Mouse (Mus musculus) brain, embryonic 14.5 days (tissue): ENCODE measurements around the gene Fam192a. TPM values are rescaled to one million over a fixed set of nuclear protein-coding genes. Genes with fewer than 3 reads are reported as not detected.

Experiments
- DNase-seq: peaks from one replicate; pipeline ENCODE4 v3.0.0-alpha.2; 2011; ENCODE audit warnings: low read depth
- CTCF ChIP-seq: fragments of 200-500 bp; IDR thresholded peaks from 2 replicates; pipeline ENCODE4 v1.5.1; 2012; ENCODE audit warnings: inconsistent platforms, mild to moderate bottlenecking, moderate library complexity, borderline replicate concordance; ENCODE audit not compliant: insufficient read depth, insufficient read length; ENCODE audit errors: extremely low read depth
- POLR2A ChIP-seq: fragments of 200-500 bp; IDR thresholded peaks from 2 replicates; pipeline ENCODE4 v1.6.1; 2012; ENCODE audit warnings: mild to moderate bottlenecking, inconsistent platforms, borderline replicate concordance; ENCODE audit not compliant: poor library complexity, insufficient read depth, insufficient read length, severe bottlenecking; ENCODE audit errors: extremely low read depth
- polyA plus RNA-seq: library from polyadenylated mRNA; depleted of rRNA; stranded (reverse); fragments of >200 nt; gene quantifications from 2 replicates; pipeline ENCODE4 v1.2.3, GENCODE M21; 2012

The Fam192a gene
- polyA plus RNA-seq, 1 experiment: 57.2 TPM

DNA sequence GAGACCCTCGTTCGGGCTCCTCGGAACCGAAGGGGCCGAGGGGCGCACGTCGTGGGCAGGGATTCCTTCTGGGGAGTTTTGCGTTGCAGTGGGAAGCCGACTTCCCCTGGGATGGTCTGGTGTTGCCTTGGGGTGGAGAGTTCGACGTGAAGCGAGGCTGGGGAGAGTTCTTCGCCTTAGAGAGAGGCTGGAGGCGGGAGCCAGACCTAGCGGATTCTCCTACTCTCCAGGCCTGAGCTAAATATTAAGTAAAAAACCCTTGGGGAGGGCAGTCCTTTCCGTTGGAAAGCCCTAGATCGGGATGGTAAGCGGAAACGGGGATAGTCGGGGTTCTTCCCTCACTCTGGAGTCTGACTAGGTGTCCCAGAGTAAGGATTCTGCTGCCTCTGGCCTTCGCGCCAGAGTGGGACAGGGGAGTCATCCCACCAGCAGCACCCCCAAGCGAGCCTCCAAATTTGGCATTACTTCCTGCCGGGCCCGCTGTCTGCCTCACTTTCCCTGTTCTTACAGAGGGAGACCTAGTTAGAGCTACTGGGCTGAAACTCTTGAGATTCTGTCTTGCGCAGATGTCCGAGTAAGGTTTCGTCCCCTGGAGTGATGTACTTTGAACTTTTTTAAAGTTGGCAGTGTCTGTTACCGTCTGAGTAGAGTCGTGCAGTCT, 804 bp upstream of the Fam192a start:
- DNase-seq: peak; percentile 40
- TF ChIP-seq POLR2A (no peak), CTCF (no peak)

DNA sequence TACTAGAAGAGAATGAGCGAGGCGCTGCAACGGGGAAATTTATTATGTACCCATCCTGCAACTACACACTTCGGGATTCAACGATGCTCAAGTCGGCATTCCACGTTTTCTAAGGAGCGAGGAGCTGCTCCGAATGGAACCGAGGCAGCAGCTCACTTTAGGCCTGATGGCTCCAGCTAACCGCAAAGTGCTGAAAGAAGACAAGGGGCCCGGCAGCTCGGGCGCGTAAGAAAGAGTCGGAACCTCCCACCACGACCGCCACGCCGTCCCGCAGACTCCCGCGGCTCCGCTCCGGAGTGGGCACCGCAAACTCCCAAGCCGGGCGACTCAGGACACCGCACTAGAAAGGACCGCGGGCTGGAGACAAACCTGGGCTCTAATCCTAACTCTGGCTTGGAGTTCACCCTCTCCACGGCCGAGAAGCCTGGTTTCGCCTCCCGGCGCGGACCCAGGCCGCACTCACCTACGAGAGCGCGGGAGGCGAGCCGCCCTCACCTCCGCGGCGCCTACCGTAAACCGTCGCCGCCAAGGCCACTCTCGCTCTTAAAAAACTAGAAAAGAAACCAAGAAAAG, 677 bp downstream of the Fam192a start:
- TF ChIP-seq CTCF (no peak), POLR2A (no peak)

DNA sequence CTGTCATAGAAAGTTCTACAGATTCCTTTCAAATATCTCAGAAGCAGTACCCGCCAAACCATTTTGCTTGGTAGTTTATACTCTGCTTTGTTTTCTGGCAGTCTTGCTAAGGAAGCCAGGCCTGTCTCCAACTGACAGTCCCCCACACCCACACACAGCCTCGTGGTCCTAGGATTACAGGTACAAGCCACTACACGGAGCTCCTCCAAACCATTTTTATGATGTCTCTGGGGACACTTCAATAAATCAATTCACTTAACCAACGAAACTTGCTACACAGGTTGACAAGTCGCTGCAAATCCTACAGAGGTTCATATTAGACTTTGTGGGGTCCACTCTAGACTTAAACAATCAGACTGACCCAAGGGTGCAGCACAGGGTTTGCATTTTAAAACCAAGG, 1.3 kb downstream of the Fam192a start:
- no peak for DNase-seq

More for the DNA sequence above, 677 bp downstream of the Fam192a start:
- no peak for DNase-seq

DNA sequence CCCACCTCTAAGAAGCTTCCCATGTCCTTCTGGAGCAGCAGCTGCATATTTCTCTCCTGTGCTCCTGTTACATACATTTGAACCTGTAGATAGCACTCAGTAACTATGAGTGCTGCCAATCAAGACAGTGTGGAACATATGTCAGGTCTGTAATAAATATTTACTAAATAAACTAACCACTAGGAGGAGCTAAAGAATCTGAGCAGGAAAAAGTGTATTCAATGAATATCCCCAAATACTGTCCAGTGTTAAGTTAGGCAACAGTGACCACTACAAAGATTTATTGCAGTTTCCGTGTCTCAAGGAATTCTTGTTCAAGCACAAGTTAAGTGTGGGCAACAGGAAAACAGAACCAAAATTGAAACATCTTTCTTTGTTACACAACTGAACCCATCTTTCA, 7.6 kb downstream of the Fam192a start:
- no peak for DNase-seq
- TF ChIP-seq POLR2A (no peak), CTCF (no peak)

More for the DNA sequence above, 1.3 kb downstream of the Fam192a start:
- TF ChIP-seq CTCF (no peak), POLR2A (no peak)

DNA sequence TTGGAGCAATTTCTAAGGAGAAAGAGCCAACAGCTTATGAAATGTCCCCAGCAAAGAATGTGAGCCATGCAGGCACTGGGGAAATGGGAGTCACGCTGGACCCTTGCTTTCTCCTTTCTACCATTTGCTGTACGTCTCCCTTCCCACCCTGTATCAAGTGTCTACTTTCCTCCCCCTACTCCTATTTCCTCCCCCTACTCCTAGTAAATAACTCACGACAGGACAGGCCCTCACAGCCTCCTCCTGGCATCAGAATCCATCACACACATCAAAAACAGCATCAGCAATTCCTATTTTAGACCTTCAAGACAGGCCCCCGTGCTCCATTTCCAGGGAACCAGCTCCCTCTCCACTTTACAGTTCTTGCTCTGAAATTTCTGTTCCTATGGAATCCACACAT, 10.1 kb downstream of the Fam192a start:
- TF ChIP-seq POLR2A: no peak
- TF ChIP-seq CTCF: no peak
- DNase-seq: no peak

DNA sequence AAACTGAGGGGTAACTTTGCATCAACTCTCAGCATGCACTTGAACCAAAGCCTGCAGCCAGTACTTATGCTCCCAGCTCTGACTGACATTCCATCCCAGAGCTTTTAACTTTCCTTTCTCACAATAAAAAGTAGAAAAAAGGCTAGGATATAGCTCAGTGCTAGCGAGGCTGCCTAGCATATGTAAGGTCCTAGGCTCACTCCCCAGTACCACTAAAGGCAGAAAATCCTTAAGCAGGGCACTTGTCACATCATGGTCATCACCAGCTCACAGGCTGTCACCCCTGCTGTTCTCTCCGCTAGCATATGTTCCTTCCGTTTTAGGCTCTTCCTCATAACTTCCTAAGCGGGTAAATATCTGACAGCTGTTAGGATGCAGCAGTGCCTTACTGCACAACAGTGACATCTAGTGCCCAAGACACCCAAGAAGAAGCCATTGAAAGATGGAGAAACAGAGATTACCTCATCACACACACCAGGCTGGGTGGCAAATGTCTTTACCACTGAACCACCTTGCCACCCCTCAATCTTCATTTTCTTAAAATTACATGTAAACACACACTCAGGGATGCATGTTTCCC, 17.5 kb downstream of the Fam192a start:
- peak; percentile 87 for DNase-seq
- no peak for TF ChIP-seq POLR2A
- peak; percentile 75; the same call in 1 of the 2 replicates for TF ChIP-seq CTCF

DNA sequence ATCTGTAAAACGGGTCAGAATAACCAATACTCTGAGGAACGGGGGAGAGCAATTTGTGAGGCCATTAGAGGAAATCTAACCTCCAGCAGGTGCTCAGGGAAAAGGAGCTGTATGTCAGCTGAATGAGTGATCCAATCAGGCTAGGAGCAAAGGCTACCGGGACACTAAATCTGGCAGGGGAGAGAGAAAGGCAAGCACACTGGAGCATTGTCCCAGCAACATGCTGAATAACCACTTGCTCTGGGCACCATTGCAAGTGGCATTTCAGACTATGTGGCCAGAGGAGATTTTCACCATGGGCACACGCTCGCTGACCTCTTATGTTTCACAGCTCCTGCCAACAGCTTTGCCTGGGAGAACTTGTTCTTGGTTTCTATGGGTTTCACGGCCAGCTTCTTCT, 19.2 kb downstream of the Fam192a start:
- no peak for DNase-seq
- TF ChIP-seq POLR2A (no peak), CTCF (no peak)

DNA sequence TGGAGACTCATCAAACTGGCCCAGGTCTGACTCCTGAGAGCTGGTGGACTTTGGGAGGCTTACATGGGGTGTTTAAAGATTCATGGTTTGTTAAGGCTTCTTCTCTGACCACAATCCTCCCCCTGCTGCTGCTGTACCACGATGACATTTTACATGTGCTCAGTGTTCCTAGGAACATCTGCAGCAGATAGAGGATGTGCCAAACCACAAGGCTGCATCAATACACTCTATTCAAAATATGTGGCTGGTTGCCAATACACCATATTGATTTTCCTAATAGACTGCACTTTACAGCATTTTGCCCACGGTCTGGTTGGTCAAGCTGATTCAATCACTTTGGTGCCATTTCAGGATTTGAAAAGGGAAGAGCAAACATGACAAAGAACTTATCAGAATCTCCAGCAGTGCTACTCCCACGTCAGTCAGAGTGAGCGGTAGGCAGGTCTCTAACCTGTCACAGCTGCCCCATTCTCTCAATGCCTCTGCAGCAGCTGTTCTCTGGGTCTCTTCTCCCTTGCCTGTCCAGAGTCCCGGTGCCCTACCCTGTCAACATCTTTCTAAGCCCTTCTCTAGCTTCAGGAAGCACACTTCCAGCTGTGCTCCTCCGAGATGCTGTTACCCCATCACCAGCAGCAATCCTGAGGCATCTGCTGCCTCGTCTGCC, 19.8 kb downstream of the Fam192a start:
- no peak for TF ChIP-seq POLR2A
- TF ChIP-seq CTCF: no peak

DNA sequence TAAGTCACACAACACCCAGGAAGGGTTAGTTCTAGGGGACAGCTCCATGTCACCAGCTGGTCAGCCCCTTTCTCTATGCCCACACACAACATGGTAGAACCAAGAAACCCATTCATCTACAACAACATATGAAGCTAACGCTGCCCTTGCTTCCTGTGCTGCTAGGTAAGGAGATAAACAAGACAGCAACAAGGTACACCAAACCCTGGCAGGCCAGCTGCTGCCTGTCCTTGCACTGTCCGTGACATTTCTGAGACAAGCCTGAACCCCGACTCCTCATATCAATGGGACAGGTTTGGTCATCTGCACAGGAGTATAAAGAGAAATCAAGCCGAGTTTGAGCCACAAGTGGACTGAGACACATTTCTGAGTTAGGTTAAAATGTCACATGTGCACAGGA, 26.6 kb downstream of the Fam192a start:
- DNase-seq: no peak
- TF ChIP-seq POLR2A: no peak
- TF ChIP-seq CTCF: no peak

More for the DNA sequence above, 19.8 kb downstream of the Fam192a start:
- DNase-seq: no peak

DNA sequence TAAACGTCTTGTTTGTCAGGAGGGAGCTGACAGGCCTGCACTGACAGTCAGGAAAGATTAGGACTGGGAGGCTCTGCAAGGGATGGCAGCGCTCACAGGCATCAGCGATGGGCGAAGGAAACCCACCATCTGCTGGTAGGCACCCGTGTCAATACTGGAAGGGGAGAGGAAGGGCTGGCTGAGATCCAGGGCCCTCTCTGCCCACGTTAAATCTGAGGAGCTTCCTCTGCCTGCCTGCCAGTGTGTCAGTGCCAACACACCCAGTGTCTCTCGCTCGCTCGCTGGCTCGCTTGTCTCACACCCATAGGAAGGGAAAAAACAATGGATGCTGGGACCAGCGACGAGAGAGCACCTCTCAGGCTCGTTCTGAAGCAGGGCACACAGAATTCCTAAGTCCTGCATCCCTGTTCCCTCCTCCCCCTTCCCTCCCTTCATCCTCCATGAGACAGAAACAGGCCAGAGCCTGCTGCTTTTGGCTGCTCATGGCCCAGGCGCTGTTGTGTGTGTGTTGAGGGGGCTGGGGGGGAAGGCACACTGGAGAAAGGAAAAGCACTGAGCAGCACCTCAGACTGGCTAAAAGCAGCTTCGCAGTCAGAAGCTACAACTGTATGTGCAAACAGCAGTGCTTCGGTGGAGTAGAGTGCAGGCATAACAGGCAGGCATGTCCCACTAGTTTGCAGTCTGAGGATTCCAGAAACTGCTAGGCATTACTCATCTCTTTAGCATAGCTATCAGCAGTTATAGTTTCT, 27.5 kb downstream of the Fam192a start:
- peak; percentile 92 for DNase-seq
- TF ChIP-seq POLR2A: no peak
- TF ChIP-seq CTCF: no peak

DNA sequence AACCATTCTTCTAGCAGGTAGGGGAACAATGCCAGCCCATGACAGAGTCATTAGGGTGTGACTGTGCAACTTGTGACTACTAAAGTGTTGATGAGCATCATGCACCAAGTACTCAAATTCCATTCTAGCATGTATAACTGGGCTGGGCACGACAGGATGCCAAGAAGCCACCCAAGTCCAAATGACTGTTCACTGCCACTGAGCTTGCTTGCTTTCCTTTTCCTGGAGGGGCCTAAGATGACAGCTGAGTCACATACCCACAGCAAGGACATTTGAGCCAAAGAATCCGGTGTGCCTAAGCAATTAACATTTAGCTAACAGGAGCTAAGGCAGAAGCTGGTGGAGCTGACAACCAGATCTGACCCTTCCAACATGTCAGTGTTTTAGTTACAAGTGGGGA, 29.9 kb downstream of the Fam192a start:
- no peak for DNase-seq

More for the DNA sequence above, 29.9 kb downstream of the Fam192a start:
- TF ChIP-seq POLR2A: no peak
- TF ChIP-seq CTCF: no peak
